Mouse (Mus musculus) 3T3-L1 (cell line): ENCODE results near the gene Prrt3.

ENCODE experiments used
- DNase-seq: peaks from one replicate; pipeline ENCODE4 v3.0.0-alpha.2; 2015; ENCODE audit warnings: low read depth, low spot score

The Prrt3 gene

GRCm38 (mm10) chr6:113501388-113502084, at the start of gene Prrt3:
Gene Prrt3 (minus strand): TSS chr6:113501931.
- DNase-seq: no peak

DNA sequence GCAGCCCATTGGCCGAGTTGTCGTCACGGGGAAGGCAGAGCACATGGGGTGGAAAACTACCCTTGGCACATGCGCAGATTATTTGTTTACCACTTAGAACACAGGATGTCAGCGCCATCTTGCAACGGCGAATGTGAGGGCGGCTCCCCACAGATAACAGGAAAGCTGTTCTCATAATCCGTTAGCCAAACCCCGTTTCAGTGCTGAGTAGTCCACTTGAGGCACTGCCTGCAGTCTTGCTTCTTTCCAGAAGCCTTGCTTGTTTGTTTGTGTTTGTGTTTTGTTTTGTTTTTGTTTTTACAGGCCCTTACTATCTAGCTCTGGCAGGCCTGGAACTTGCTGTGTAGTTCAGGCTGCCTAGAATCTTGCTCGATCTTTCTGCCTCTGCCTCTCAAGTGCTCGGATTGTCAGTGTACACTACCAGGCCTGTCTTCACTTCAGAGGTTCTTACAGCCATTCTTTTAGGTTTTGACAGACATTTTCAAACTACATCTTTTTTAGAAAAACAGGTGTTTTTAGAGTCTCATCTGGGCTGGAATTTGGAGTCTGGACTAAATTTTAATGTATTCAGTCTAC, 42.3 kb upstream of the Prrt3 start:
- no peak for DNase-seq

DNA sequence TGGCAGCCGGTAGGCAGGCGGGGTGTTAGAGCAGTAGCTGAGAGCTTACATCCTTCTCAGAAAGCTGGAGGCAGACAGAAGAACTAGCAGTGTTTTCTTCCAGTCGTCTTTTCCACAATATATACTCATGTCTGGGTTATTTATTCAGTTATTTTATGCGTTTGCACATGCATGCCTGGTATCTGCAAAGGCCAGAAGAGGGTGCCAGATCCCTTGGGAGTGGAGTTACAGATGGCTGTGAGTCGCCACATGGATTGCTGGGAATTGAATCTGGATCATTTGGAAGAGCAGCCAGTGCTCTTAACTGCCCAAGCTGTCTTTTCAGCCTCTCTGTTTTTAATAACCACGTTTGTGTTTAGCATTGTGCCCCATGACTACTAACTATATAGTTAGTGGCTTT, 39.9 kb upstream of the Prrt3 start:
- peak; percentile 25 for DNase-seq

GRCm38 (mm10) chr6:113534886-113535285, 33.2 kb upstream of the Prrt3 start:
- no peak for DNase-seq

DNA sequence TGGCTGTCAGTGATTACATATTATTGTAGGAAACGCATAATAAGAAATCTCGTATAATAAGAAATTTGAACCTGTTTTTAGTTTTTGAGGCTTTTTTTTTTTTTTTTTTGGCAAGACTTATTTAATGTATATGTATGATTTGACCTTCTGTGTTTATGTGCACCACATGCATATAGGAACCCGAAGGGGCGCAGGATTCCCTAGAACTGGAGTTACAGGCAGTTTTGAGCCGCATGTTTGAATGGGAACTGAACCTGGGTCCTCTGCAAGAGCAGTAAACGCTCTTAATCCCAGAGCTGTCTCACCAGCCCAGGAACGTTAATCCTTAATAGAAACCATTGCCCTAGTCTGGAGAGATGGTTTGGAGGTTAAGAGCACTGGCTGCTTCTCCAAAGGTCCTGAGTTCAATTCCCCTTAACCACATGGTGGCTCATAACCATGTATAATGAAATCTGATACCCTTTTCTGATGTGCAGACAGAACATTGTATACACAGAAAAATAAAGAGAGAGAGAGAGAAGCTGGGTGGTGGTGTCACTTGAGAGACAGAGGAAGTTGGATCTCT, 30.2 kb upstream of the Prrt3 start:
- DNase-seq: peak; percentile 44

- peak; percentile 90 for DNase-seq
Observed at GRCm38 (mm10) chr6:113530932-113531839, 29.5 kb upstream of the Prrt3 start, which contains the start of the genes Emc3 and Fancd2. Gene Emc3 (minus strand): TSS chr6:113531652. Gene Fancd2 (plus strand): TSS chr6:113531682.

DNA sequence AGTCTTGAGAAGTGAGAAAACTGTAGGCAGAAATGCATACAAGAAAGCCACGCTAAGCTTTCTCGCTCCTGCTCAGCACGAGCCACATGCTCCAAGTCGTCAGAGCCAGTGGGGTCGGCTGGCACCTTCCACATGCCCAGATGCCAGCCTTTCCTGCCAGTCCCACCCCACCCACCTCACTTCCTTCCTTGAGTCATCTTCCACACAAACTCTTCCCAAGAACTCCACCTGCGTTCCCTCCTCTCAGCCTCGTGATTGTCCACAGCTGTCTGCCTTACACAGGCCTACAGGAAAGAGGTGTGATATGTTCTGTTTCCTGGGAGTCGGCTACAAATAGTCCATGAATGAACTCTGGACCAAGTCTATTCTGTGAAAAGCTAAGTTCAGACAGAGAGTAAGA, 21.7 kb upstream of the Prrt3 start:
- no peak for DNase-seq

- DNase-seq: peak; percentile 88
Observed at GRCm38 (mm10) chr6:113522310-113522709, 20.6 kb upstream of the Prrt3 start.

GRCm38 (mm10) chr6:113517434-113518080, 15.8 kb upstream of the Prrt3 start:
- no peak for DNase-seq

GRCm38 (mm10) chr6:113514600-113514999, 12.9 kb upstream of the Prrt3 start:
- no peak for DNase-seq

DNA sequence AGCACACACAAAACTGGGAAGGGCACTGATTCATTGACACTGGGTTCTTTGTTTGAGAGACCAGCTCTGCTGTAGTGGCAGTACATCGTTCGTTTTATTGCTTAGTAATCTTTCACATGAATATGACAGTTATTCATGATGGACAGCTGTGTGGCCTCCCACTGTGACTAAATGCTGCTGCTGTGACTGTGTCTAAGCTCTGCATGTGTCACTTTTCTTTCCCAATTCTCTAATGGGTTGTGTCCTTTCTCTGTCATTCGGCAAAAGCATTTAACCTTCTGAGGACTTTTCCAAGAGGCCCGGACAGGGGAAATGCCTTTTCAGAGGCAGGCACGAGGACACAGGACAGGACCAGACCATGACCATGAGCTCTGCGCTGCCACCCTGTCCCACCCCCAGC, 12.2 kb upstream of the Prrt3 start:
- no peak for DNase-seq

DNA sequence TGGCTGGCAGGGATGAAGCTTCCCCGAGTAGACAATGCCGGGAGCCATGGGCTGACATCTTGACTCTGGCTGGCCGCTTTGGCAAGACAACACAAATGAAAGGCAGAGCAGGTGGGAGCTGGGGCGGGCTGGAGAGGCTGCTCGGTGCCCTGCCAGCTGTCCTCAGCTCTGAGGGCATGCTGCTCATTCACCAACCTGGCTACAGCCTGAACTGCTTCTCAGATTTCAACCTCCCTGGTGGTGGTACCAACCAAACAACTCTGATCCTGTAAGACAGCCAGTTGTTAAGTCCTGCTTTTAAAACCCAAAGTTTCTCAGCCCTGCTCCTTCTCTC, 7.2 kb upstream of the Prrt3 start:
- peak; percentile 38 for DNase-seq

- DNase-seq: peak; percentile 25
Observed at GRCm38 (mm10) chr6:113508272-113508946, 6.7 kb upstream of the Prrt3 start.

DNA sequence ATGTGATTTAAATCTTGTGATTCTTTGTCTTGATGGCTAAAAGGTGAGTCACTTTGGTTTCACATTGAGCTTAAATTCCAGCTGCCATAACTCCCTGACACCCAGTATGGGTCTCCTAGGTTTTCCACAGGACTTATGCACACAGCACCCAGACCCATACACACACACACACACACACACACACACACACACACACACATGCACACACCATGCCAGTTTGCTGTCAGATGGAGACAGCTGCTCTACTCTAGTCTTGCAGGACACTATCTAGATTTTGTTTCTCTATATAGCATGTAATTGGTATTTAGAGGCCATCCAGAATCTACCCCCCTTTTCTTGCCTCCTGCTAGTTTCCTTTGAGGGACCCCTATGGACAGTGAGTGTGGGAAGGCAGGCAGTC, 5.4 kb upstream of the Prrt3 start:
- DNase-seq: peak; percentile 57

DNA sequence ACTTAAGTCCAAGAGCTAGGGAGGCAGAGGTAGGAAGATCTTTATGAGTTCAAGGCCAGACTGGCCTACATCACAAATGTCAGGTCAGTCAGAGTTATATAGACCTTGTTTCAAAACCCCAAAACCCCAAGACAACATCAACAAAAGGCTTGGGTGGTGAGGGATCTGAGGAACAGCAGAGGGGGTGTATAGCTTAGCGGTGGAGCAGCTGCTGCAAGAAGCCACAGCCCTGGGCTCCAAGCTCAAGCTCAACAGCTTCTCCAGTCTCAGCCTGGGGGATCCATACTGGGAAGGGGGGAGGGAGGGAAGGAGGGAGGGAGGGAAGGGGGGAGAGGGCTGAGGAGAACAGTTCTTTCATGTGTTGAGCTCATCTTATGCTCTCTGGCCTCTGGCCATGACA, 4.0 kb upstream of the Prrt3 start:
- no peak for DNase-seq

- no peak for DNase-seq
Observed at GRCm38 (mm10) chr6:113502801-113503200, 1.1 kb upstream of the Prrt3 start.

DNA sequence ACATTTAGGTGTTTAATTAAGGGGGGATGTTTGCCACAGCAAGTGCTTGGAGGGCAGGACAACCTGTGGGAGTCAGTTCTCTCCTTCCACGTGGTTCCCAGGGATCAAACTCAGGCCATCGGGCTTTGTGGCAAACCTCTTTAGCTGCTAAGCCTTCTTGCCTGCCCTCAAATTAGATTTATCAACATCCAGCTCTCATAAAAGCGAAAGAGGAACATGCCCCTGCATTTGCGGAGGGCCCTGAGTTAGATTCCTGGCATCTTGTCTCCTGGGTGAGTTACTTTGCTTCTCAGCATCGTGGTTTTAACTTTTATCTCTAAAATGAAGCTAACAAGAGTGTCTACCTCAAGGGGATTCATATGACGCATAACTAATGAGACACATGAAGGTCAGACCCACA, 2.4 kb downstream of the Prrt3 start:
- DNase-seq: no peak

- DNase-seq: no peak
Observed at GRCm38 (mm10) chr6:113495071-113495675, 6.6 kb downstream of the Prrt3 start.

- DNase-seq: no peak
Observed at GRCm38 (mm10) chr6:113494258-113494788, 7.4 kb downstream of the Prrt3 start.

DNA sequence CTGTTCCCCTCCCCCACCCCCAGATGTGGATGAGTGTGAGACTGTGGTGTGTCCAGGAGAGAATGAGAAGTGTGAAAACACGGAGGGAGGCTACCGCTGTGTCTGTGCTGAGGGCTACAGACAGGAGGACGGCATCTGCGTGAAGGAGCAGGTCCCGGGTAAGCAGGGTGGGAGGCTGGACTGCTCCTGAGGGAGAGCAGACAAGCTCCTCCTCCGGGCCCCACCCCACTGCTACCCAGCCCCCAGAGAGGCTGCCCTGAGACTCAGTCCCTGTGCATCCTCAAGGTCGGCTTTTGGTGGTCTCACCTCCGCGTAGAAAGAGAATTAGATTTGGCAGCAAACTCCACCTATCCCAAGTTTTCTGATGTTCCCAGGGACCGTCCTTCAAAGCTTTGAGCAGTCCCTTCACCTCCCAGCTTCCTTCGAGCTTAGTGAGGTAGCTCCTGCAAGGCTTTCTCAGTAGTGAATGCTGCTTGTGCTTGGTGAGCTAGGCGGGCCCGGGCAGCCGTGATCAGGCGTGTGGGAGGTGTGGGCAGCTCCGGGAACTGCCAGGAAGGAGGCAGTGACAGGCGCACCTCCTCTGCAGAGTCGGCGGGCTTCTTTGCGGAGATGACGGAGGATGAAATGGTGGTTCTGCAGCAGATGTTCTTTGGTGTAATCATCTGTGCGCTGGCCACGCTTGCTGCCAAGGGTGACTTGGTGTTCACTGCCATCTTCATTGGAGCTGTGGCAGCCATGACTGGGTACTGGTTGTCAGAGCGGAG, 9.4 kb downstream of the Prrt3 start:
- no peak for DNase-seq
